Mouse (Mus musculus): ENCODE results near the gene Gfod1. TPM values are rescaled to one million over a fixed set of nuclear protein-coding genes. Genes with fewer than 3 reads are reported as not detected.

Gene Gfod1
- total RNA-seq, 1 experiment from 2014 or later = 7.4 TPM

DNA sequence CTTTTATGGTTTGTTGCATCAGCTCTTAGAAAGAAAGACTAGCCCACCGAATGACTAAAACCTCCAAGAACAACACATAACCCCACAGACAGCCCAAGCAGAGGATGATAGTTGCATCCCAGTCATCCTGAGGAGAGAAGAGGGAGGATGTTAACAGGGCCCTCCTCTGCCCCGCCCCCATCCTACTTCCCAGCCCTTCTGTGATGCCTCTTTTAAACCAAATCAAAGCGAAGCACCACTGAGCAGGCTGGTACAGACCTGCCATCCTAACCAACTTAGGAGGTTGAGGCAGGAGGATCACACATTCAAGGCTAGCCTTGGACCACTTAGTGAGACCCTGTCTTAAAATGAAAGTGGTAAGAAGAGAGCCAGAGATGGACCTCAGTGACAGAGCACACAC, 36.8 kb downstream of the Gfod1 start:
- no peak for ATAC-seq (replicated peaks; ENCODE audit: low read depth, poor library complexity, severe bottlenecking)

DNA sequence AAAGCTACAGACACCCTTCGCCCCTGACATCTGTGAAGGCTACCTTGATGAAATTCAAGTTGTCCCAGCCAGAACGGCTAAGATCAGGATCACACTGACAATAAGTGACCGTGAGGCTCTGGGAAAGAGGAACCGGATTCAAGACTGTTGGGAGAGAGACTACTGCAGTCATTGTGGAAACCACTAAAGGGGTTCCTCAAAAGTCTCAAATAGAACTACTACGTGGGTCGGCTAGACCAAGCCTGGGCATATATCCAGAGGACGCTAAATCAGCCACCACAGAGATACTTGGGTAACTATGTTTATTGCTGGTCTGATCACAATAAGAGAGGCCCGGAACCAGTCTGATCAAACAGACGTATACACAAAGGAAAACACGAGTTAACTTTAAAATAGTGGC, 37.6 kb downstream of the Gfod1 start:
- peak; percentile 68 for ATAC-seq (replicated peaks; ENCODE audit: low read depth, poor library complexity, severe bottlenecking)

DNA sequence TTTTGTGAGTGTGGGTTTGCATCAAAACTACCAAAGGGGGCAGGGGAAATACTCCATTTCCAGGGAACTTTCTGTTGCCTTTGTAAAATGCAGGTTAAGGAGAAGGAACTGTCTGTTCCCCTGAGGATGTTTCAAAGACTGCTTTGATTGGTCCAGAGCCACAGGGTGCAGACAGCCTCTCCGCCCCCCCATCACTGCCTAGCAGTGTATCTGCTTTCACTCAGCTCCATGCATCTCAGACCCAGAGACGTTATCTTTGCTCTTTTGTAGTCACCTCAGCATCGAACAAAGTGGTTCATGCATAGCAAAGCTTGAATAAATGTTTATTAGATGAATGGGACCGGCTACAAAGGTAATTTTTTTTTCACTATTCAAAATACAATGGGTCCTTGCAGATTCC, 38.9 kb downstream of the Gfod1 start:
- no peak for ATAC-seq (replicated peaks; ENCODE audit: low read depth, poor library complexity, severe bottlenecking)

DNA sequence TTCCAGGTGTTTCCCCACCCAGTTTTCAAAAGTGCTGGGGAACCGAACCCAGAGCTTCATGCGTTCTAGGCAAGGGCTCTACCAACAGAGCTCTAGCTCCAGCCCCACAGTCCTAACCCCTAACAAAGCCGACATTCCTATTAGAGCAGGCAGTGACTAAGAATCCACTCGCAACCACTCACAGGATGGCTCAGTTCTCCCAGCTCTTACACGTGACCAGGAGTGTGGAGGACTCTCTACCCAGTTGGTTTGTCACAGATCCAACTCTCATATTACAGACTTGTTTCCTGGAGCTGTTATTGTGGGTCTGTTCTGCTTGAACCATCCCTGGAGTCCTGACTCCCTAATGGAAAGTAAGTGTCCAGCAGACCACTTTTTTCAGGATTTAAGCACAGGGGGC, 40.3 kb downstream of the Gfod1 start:
- ATAC-seq (replicated peaks; ENCODE audit: low read depth, poor library complexity, severe bottlenecking) = no peak

DNA sequence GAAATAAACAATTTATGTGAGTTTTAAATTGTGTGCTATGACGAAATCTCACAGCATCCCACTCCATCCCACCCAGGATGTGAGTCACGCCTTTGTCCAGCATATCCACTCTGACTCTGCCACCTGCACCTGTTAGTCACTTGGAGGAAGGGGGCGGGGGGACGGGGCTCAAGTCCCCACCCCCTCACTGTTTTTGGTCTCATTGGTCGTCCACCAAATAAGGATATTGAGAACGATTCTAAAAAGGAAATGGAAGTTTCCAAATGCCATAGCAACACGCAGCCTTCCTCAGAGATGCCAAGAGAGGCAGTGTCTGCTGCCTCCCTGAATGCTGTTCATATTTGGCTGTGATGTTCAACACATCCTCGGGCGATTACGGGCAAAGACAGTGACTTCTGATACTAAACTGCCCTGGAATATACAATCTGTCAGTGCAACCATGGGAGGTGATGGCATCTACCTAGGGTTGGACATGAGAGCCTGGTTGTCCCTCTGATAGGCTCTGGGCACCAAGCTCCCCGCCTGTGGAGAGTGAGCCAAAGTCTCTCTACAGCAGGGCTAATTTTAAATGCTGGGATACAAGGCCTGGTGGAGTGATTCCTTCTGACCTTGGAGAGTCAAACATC, 41.7 kb downstream of the Gfod1 start:
- ATAC-seq (replicated peaks; ENCODE audit: low read depth, poor library complexity, severe bottlenecking) = no peak

DNA sequence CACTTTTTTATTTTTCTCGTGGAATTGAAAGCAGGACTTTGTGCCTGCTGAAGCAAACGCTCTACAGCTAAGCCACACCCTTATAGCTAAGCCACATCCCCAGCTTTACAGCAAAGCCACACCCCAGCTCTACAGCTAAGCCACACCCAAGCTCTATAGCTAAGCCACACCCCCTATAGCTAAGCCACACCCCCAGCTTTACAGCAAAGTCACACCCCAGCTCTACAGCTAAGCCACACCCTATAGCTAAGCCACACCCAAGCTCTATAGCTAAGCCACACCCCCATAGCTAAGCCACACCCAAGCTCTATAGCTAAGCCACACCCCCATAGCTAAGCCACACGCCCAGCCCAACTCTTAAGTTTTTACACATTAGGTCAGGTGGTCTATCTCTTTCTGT, 42.7 kb downstream of the Gfod1 start:
- ATAC-seq (replicated peaks; ENCODE audit: low read depth, poor library complexity, severe bottlenecking) = peak; percentile 86

DNA sequence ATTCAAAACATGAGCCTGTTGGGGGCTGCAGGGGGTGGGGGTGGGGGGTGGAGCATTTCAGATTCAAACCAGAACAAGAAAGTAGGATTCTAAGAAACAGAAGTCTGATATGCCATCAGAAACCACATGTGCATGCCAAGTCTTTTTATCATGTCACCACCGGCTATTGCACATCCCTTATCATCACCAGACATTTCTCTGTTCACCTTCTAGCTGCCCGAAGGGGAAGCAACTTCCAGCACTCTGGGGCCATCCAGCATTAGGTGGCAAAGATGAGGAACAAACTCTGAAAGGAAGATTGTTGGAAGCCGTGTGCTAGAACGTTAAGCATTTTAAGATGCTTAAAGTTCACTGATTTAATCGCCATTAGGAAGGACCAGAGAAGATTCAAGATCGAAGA, 43.2 kb downstream of the Gfod1 start:
- ATAC-seq (replicated peaks; ENCODE audit: low read depth, poor library complexity, severe bottlenecking) = peak; percentile 60

DNA sequence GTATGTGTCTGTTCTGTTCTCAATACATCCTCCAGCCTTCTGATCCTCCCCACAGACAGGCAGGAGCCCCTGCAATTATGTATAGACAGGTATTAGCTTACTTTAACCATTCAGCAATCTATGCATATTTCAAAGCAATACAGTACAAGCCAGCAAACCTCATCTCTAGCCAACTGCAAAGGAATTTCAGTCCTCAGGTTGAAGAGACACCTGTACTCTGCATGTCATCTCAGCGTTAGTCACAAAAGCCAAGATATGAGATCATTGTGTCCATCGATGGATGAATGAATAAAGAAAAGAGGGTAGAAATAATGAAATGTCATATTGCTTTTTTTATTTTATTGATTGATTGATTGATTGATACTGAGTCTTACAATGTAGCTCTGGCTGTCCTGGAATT, 47.5 kb downstream of the Gfod1 start:
- no peak for ATAC-seq (replicated peaks; ENCODE audit: low read depth, poor library complexity, severe bottlenecking)

DNA sequence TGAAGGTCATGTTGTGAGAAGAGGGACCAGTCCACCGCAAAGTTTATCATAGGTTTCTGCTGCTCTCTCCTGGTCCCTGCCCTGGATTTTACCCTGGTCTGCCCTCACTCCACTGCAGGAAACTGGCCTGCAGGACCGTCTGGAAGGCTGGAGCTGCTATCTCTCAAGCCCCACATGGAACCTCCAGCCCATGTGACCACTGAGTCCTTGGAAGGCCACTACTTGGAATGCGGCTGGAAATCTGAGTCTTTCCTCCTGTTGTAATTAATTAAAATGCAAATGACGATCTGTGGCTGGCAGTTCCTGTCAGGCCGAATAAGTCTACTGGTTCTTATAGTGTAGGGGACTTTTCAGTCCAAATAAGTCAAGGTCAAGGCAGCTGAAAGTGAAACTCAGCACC, 50.4 kb downstream of the Gfod1 start:
- no peak for ATAC-seq (replicated peaks; ENCODE audit: low read depth, poor library complexity, severe bottlenecking)

DNA sequence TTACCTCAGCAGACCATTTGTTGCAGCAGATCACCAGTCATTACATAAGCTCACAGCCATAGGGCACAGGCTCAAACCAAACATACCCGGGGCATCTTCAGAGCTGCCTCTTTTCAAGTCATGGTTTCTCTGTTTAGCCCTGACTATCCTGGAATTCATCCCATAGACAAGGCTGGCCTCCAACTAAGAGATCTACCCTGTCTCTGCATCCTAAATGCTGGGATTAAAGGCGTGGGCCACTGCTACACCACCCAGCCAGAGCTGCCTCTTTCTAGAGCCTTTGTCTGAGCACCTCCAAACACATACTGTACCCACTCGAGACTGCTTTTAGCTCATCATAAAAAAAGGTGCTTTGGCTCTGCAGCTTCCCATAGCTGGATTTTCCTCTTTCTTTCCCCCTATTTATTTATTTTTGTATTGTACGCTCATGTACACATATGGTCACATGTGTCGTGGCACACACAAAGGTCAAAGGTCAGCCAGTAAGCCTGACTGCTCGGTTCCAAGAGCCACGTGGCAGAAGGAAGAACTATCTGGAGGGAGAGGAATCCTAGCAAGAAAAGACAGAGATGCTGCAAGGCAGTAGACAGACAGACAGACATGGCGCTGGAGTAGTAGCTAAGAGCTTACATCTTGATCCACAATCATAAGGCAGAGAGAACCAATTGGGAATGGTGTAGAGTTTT, 51.7 kb downstream of the Gfod1 start:
- ATAC-seq (replicated peaks; ENCODE audit: low read depth, poor library complexity, severe bottlenecking) = no peak

DNA sequence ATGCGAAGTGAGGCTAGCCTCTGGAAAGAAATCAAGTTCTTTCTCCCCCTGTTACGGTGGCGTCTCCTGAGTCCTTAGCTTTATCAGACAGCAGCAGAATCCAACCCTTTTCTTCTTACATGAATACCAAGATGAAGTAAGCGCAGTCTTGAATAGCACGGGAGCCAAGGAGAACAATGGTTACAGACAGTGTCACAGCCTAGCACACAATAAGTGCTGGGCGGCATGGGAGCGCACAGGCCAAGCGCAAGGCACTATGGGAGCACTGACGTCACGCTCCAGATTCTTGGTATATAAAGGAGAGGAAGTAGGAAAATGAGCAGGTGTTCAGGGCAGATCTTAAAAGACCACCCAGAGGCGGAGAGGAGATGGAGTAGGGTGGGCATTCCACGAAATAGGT, 52.6 kb downstream of the Gfod1 start:
- ATAC-seq (replicated peaks; ENCODE audit: low read depth, poor library complexity, severe bottlenecking) = no peak

DNA sequence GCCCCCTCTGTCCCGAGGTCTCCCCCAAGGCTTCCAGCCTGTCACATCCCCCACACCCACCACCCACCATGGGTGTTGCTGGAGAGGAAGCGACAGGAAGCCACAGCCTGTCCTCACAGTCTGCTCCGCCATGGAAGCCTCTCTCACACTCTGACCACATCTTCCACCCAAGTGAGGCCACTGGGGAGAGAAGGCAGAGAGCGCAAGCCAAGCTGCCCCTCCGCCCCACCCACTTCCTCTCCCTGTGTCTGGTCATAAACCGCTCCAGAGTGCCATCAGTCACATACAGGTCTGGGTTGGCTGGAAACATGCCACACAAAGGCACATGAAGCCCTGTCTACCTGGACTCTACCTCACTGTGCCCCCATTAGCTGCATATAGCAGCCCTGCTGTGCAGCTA, 53.3 kb downstream of the Gfod1 start:
- peak; percentile 95 for ATAC-seq (replicated peaks; ENCODE audit: low read depth, poor library complexity, severe bottlenecking)

DNA sequence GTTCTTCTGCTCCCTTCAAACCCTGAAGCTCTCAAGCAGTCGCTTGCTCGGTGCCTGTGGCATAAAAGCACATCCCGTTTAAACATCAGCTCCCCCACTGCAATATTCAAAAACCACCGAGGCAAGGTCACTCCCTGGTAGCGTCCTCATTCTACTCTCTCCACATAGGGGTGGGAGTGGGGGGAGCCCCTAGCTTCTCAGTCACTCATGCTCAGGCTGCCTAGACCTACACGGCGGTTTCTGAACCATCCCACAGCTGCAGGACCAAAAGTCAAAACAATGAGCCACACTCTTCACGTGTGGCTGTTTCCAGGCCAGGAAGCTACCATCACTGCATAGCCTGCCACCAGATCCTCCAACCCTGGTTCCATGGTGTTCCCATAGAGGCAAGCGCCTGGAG, 53.9 kb downstream of the Gfod1 start:
- ATAC-seq (replicated peaks; ENCODE audit: low read depth, poor library complexity, severe bottlenecking) = peak; percentile 41

DNA sequence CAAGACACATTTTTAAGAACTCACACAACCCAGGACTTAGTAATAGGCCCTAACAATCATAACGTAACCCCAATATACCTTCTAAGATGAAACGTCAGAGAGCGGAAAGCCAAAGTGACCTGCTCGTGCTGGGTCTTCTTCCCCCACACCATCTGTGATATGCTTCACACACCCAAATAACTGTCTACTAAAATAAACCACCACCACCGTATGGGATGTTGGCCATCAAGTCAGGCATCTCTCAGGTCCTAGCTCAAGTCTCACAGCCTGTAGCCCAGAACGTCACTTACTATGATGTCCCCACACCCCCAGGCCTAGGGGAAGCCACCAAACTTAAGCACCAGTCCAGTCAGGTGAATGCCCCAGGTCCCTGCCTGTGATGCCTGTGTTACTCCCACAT, 55.6 kb downstream of the Gfod1 start:
- ATAC-seq (replicated peaks; ENCODE audit: low read depth, poor library complexity, severe bottlenecking) = no peak

DNA sequence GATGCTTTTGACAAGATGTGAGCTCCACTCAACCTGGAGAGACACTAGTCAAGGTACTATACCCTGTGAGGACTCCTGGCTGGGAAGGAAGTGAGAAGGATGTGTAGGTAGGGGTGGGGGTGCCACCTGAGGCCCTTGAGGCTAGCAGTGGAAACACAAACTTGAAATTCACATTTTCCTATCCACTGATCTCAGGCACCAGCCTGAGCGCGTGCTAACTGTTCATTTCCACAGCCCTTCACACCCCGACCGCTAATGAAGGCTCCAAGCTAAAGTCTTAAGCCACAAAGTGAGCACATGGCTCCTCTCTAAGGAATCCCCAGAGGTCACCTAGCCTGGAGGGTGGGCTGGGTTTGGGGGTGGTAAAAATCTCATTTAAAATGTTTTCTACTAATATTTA, 57.1 kb downstream of the Gfod1 start:
- ATAC-seq (replicated peaks; ENCODE audit: low read depth, poor library complexity, severe bottlenecking) = no peak

DNA sequence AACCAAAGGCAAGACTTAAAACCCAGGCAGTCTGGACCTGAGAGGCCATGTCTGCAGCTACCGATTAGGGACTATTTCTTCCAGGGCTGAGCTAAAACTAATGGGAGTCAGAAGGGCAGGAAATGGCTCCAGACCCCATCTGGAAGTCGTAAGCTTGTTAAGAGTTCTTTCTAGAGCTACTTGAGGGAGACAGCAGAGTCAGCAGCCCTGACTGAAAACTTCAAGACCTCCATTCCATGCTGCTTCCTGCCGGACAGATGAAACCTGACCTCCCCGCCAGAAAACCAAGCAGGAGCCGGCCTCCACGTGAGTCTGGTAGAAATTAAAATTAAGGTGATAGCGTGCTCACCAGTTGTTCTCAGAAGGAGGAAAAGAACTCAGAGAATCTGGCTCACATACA, 60.2 kb downstream of the Gfod1 start:
- no peak for ATAC-seq (replicated peaks; ENCODE audit: low read depth, poor library complexity, severe bottlenecking)

DNA sequence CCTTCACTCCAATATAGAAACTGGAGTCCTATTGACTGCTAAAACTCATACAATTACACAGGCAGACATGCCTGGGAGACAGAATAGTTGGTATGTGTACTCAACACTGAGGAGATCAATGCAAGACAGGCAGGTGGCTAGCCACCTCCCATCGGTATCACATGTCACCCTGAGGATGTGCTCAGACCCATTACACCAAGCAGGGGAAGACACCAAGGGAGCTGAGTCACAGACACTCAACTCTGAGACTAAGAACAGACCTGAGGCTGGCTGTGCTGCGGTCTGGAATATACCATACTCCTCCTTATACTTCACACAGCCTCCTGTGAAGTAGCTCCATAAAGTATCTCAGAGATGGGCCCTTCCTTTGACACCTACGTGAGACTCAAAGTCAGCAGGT, 60.7 kb downstream of the Gfod1 start:
- ATAC-seq (replicated peaks; ENCODE audit: low read depth, poor library complexity, severe bottlenecking) = peak; percentile 34; the same call in 1 of the 2 replicates

DNA sequence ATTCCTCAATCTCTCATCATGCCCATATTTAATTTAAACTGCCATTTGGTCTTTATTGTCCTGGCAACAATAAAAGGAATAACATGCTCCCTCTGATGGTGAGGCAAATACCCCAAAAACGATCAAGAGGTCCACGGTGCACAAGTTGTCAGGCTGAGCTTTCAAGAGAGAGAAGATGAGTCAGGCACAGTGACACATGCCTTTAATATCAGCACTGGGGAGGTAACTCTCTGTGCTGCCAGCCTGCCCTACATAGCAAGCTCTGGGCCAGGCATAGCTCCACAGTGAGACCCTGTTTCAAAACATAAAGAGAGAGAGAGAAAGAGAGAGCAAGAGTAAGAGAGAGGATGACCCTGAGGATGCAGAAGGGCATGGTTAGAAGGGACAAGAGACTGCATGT, 62.2 kb downstream of the Gfod1 start:
- no peak for ATAC-seq (replicated peaks; ENCODE audit: low read depth, poor library complexity, severe bottlenecking)

DNA sequence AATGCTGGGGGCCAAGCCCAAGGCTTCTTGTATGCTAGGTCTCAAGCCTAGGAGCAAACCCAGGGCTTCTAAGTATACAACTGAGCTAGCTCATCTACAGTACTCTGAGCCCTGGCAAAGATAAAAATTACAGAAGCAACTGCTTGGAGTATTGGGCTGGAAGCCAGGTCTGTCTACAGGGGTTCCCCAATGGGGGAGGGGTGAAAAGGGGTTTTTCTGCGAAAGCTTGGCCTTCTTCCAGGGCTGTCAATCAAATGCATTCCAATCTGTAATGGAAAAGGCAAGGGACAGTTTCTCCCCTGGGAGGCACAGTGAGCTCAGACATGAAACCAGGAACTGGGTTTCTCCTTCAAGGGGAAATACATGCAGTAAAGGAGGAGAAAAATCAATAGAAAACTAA, 62.9 kb downstream of the Gfod1 start:
- no peak for ATAC-seq (replicated peaks; ENCODE audit: low read depth, poor library complexity, severe bottlenecking)

DNA sequence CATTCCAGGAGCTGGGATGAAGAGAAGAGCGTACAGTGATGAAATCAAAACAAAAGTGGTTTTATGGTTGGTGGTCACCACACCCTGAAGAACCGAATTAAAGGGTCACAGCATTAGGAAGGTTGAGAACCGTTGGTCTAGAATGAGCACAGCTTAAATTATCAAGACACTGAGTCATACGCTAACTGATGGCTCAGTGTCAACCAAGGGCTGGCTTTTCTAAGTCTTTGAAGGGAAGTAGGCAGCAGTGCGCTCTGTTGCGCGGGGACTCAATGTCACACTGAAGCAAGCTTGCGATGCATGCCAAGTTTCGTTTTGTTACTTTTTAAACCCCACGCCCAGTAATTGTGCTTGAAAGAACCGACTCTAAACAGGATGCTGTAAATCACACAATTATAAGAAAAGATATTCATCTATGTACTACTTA, 64.2 kb downstream of the Gfod1 start:
- ATAC-seq (replicated peaks; ENCODE audit: low read depth, poor library complexity, severe bottlenecking) = peak; percentile 47; the same call in 1 of the 2 replicates

DNA sequence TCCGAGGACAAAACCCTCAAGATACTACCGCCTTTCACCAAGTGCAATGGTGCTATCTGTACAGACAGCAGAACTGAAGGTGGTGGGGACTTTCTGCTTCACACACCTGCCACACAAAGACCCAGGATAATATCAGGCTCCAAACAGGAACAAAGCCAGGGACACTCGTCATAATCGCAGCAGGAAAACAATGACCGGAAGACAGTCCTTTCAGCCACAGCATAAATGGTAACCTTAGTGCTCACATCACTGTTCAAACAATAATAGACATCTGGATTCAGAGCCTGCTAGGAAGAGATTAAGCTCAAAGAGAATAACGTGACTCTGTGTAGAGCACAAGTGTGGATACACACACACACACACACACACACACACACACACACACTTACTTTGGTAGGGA, 67.3 kb downstream of the Gfod1 start:
- no peak for ATAC-seq (replicated peaks; ENCODE audit: low read depth, poor library complexity, severe bottlenecking)

DNA sequence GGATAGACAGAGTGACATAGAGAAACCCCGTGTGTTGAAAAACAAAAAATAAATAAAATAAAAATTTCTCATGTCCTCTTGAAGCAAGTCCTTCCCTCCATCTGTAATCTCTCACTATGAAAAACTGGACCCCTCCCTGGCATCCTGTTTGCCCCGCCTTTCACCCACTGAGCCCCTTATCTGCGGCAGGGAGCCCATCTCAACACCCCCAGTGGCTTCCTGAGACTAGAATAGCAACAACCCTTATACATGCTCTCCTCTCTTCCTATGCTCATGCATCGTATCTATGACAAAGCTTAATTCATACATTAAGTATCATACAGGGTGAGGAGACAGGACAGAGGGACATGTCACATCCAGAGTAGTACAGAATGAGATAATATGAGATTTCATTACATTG, 68.0 kb downstream of the Gfod1 start:
- ATAC-seq (replicated peaks; ENCODE audit: low read depth, poor library complexity, severe bottlenecking) = peak; percentile 61

All from common myeloid progenitor, adult 5-6 weeks (primary cell).